Mouse (Mus musculus): Measurements from ENCODE around the gene Ehbp1.

Gene Ehbp1

DNA sequence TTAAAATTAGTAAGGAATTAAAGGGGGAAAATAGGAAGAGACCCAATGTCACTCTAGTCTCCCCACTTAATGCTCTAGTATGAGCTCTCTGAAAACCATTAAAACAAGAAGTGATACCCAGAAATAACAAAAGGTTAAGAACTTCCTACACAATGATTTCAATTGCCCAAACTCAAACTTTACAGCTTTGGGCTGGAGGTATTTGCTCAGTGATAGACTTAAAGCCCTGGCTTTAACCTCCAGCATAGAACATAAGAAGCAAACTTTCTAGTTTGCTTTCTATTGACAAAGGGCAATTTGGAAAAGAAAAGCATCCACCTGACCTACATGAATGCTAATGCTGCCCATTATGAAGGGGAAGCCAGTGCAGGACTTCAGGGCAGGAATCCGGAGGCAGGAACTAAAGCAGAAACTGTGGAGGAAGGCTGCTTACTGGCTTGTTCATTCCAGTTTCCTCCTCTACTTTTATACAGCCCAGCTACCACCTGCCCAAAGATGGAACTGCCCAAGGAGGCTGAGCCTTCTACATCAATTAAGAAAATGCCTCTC, 353.6 kb downstream of the Ehbp1 start:
- in situ Hi-C loops (cut with MboI, MseI) = loop anchor here (25.0 kb wide), 1 partner anchor 1776 kb away; the partner anchor contains the start of gene Rab1a

GRCm38 (mm10) chr11:21985118-21985517, 357.0 kb downstream of the Ehbp1 start:
- in situ Hi-C loops (cut with MboI, MseI) = loop anchor here (25.0 kb wide), 1 partner anchor 1773 kb away; the partner anchor contains the start of gene Rab1a

DNA sequence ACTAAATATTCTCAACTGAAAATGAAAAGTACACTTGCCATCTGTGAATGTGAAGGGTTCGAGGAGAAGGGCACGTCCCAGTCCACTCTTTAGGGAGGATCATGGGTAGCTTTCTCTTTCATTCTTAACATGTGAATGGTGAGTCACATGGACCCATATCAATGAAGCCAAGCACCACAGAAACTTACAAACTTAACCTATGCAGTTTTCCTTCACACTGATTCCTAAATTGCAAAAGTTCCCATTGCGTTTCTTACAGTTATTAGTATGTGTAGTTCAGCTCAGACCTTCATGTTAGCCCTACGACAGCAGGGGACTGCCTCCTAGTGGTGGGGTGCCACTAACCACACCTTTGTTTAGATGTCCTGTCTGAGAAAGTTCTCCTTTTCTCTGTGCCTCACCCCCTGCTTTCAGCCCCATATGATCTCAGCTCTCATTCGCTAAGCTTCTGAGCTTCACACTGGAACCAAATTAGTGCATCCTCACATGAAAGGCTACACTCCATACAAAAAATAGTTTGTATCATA, 368.0 kb downstream of the Ehbp1 start:
- in situ Hi-C loops (cut with MboI, MseI) = no loop called here

DNA sequence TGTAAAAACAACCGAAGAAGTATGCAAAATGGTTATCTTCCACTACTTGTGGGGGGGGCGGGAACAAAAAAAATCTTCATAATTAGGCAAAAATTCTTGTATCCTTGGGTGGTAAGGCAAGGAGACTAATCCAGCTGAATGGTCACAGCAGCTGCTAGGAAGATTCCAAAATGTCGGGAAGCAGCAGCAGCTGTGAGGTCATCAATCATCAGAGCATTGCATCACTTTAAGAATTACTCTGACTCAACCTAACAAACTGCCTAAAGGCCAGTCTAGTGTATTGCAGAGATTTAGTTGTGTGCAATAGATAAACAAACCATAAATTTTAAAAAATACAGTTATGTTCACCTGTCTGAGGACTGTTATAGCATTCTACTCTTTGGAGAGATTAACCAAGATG, 368.5 kb downstream of the Ehbp1 start:
- in situ Hi-C loops (cut with MboI, MseI) = no loop called here

DNA sequence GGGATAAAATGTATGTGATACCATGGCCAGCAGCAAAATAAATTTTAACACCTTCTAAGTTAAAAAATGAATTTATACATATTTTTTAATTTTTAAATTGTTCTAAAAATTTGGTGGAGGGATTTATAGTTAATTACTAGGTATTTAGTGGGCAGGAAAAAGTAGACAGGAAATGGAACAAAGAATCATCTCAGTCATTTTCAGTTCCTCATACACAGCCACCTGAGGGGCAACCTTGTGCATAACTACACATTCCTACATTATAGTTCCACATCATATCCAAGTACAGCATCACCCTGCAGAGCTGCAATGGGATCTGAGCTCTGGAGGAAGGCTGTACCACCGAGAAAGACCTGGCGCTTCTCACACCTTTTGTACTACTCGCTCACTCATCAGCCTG, 373.2 kb downstream of the Ehbp1 start:
- in situ Hi-C loops (cut with MboI, MseI) = no loop called here
